In genomic region chr3:99936159-99936558, GRCm38 (mm10) we compare ENCODE assay signal across 9 mouse cellular contexts. TPM values are rescaled to one million over a fixed set of nuclear protein-coding genes. Genes with fewer than 3 reads are reported as not detected.
DNase-seq lines count a peak whose midpoint lies in the region; ATAC-seq lines count a peak whose summit lies in the region.
"Had no signal": no experiment of that assay in that cellular context is flagged by ENCODE, and none has a peak within 500 bp of the region (broad histone marks: within the 10 kb centered on the region; RNA-seq: fewer than 3 reads in every experiment).

No protein-coding gene starts in this region.

- ATAC-seq in midbrain, embryonic 16.5 days, result no peak
- ATAC-seq in monocyte, adult 5-6 weeks (replicated peaks; ENCODE audit: insufficient number of reproducible peaks, low FRiP score, low TSS enrichment, poor library complexity, severe bottlenecking), result no peak
- no peak for ATAC-seq in megakaryocyte-erythroid progenitor cell, adult 5-6 weeks (replicated peaks; ENCODE audit: low FRiP score, low TSS enrichment, poor library complexity, severe bottlenecking)

- no peak overlapping the region for H3K4me3 ChIP-seq in midbrain, embryonic 10.5 days
- H3K4me3 ChIP-seq in midbrain, embryonic 16.5 days (ENCODE audit: low read depth, low read length), result no peak overlapping the region
- H3K4me3 ChIP-seq: embryonic facial prominence, embryonic 13.5 days had no signal

- H3K36me3 ChIP-seq in midbrain, embryonic 10.5 days, result no peaks in the 10 kb centered on the region
- no peaks in the 10 kb centered on the region for H3K36me3 ChIP-seq in midbrain, embryonic 16.5 days (ENCODE audit: control insufficient read depth, insufficient read depth, low read length)
- H3K36me3 ChIP-seq: embryonic facial prominence, embryonic 13.5 days had no signal

- no peak overlapping the region for H3K9ac ChIP-seq in midbrain, embryonic 16.5 days (ENCODE audit: low read depth, low read length)
- H3K9ac ChIP-seq: embryonic facial prominence, embryonic 13.5 days had no signal

- H3K4me1 ChIP-seq in midbrain, embryonic 10.5 days, result no peaks in the 10 kb centered on the region
- H3K4me1 ChIP-seq in midbrain, embryonic 16.5 days (ENCODE audit: control insufficient read depth, insufficient read depth, low read length), result no peaks in the 10 kb centered on the region

- no peak overlapping the region for H3K27ac ChIP-seq in midbrain, embryonic 10.5 days (replicated peaks)
- no peak overlapping the region for H3K27ac ChIP-seq in midbrain, embryonic 16.5 days (ENCODE audit: low read length)
- H3K27ac ChIP-seq: embryonic facial prominence, embryonic 13.5 days had no signal

- no peaks in the 10 kb centered on the region for H3K27me3 ChIP-seq in midbrain, embryonic 10.5 days (ENCODE audit: low read depth, poor library complexity, severe bottlenecking)
- no peaks in the 10 kb centered on the region for H3K27me3 ChIP-seq in midbrain, embryonic 16.5 days (ENCODE audit: control insufficient read depth, insufficient read depth, low read depth, low read length)
- H3K27me3 ChIP-seq: embryonic facial prominence, embryonic 13.5 days had no signal

- H3K4me2 ChIP-seq in midbrain, embryonic 16.5 days (ENCODE audit: low read length), result no peak overlapping the region
- H3K4me2 ChIP-seq: embryonic facial prominence, embryonic 13.5 days had no signal

- 42% methylated on average over 1 of the region's 1 CpGs for WGBS in midbrain, embryonic 10.5 days
- 41% methylated on average over 1 of the region's 1 CpGs for WGBS in midbrain, embryonic 16.5 days

- no peaks in the 10 kb centered on the region for H3K9me3 ChIP-seq in midbrain, embryonic 10.5 days (replicated peaks)
- no peaks in the 10 kb centered on the region for H3K9me3 ChIP-seq in midbrain, embryonic 16.5 days (replicated peaks; ENCODE audit: control insufficient read depth, low read length, poor library complexity, severe bottlenecking)
- H3K9me3 ChIP-seq: embryonic facial prominence, embryonic 13.5 days had no signal

- DNase-seq in cerebellum, postnatal 10 days, result peak; percentile 53 to 58
- no peak for DNase-seq in cerebellum, adult 8-10 months
- peak; percentile 29 for DNase-seq in midbrain, embryonic 10.5 days (ENCODE audit: low spot score)
- peak; percentile 69 for DNase-seq in embryo, embryonic 10 days (ENCODE audit: low spot score)
- DNase-seq in kidney, postnatal 14 days, result peak; percentile 22

RNA-seq across cellular contexts. Expression of gene Spag17, which starts 51.0 kb away (rescaled TPM):
- 0.21 TPM in 1 of 2 replicates, not detected in the other for polyA plus RNA-seq in midbrain, embryonic 10.5 days (2016; fragmentation: Nextera tagmentation; extraction: Ambion mirVana)
- polyA plus RNA-seq in midbrain, embryonic 16.5 days (2015; fragmentation: Nextera tagmentation; extraction: Ambion mirVana), result 0.67 and 0.89 TPM in 2 replicates
- 0.10 to 0.53 TPM in 2 of 3 replicates, not detected in the other for total RNA-seq in monocyte, adult 5-6 weeks (2017)
- total RNA-seq in megakaryocyte-erythroid progenitor cell, adult 5-6 weeks (2014; fragmentation: Nextera tagmentation), result not detected in 2 replicates
- total RNA-seq in megakaryocyte-erythroid progenitor cell, adult 5-6 weeks (2017), result not detected in 2 replicates
